Mouse (Mus musculus) cortical plate, adult 2 months (tissue): ENCODE results near the gene Itga8.

Experiments
- CTCF ChIP-seq: fragments of 200-500 bp; IDR thresholded peaks from 2 replicates; pipeline ENCODE4 v1.5.1; 2011; ENCODE audit warnings: mild to moderate bottlenecking, control low read depth, low read length; ENCODE audit not compliant: insufficient read depth; ENCODE audit errors: extremely low read depth
- POLR2A ChIP-seq: fragments of 200-500 bp; IDR thresholded peaks from 2 replicates; pipeline ENCODE4 v1.6.1; 2011; ENCODE audit warnings: mild to moderate bottlenecking, low read length, control low read depth; ENCODE audit not compliant: insufficient read depth; ENCODE audit errors: extremely low read depth

DNA sequence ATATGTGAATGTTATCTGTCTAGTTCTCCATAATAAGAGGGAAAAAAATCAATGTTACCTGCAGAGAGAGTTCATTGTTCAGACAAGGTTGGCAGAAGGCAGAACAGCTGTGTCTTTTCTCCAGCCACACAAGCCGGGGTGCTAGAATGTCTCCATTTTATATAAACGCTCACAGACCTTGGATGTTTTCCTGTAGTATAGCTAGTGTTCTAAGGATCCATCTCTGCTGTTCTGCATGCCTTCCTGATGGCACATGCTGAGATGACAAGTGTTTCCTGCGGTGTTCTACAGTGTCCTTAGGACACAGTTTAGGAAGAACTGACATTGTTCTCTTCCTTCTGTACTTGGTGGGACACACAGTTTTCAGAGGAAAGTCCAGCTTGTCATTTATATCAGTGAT lies 192.4 kb downstream of the Itga8 start:
- TF ChIP-seq CTCF (no peak), POLR2A (no peak)
